Mouse (Mus musculus): Measurements from ENCODE around the gene Ckmt2. TPM values are rescaled to one million over a fixed set of nuclear protein-coding genes. Genes with fewer than 3 reads are reported as not detected.

Gene Ckmt2
- polyA plus RNA-seq, 1 experiment from 2014 or later: not detected

- no peak for ATAC-seq (replicated peaks)
- no peak overlapping the region for H3K9ac ChIP-seq
- no peaks in the 10 kb centered on the region for H3K9me3 ChIP-seq
- no peak overlapping the region for H3K4me2 ChIP-seq
- H3K27ac ChIP-seq: no peak overlapping the region
- H3K27me3 ChIP-seq (replicated peaks): no peaks in the 10 kb centered on the region
- H3K4me3 ChIP-seq: no peak overlapping the region
- H3K36me3 ChIP-seq (replicated peaks): no peaks in the 10 kb centered on the region
- 77% methylated on average over 8 of the region's 8 CpGs for WGBS
- no peaks in the 10 kb centered on the region for H3K4me1 ChIP-seq
Observed at GRCm38 (mm10) chr13:91857427-91857826, 19.3 kb downstream of the Ckmt2 start.

GRCm38 (mm10) chr13:91854412-91854811 is 22.3 kb downstream of the Ckmt2 start:
- Histone ChIP-seq H3K27ac (no peak overlapping the region), H3K9me3 (no peaks in the 10 kb centered on the region), H3K27me3 (replicated peaks) (no peaks in the 10 kb centered on the region), H3K4me2 (no peak overlapping the region), H3K9ac (no peak overlapping the region), H3K4me3 (no peak overlapping the region), H3K36me3 (replicated peaks) (no peaks in the 10 kb centered on the region), H3K4me1 (no peaks in the 10 kb centered on the region)
- WGBS: 86% methylated on average over 3 of the region's 3 CpGs
- ATAC-seq (replicated peaks): no peak

DNA sequence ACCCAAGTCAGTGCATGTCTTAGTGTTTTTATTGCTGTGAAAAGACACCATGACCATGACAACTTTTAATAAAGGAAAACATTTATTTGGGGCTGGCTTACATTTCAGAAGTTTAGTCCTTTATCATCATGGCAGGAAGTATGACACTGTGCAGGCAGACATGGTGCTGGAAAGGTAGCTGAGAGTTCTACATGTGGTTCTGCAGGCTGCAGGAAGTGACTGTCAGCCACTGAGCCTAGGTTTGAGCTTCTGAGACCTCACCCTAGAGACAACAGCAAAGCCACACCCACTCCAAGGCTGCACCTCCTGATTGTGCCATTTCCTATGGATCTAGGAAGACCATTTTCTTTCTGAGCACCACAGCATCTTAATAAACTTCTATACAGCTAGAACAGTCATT is 48.8 kb downstream of the Ckmt2 start:
- Histone ChIP-seq H3K27ac (no peak overlapping the region), H3K9me3 (no peaks in the 10 kb centered on the region), H3K27me3 (replicated peaks) (no peaks in the 10 kb centered on the region), H3K9ac (no peak overlapping the region), H3K4me1 (no peaks in the 10 kb centered on the region), H3K4me3 (no peak overlapping the region), H3K4me2 (no peak overlapping the region), H3K36me3 (replicated peaks) (no peaks in the 10 kb centered on the region)
- ATAC-seq (replicated peaks): no peak

DNA sequence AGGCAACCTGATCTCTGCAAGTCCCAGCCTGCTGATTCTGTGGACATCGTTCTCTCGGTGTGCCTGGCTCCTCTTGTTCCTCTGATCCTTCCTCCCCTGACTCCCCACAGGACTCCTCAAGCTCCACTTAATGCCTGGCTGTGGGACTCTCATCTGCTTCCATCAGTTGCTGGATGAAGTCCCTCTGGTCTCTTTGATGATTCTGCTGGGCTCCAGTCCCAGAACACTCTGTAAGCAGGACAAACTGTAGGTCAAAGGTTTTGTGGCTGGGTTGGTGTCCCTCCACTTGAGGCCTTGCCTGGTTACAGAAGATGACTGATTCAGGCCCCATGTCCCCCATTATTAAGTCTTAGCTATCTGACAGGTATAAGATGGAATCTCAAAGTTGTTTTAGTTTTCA is 50.6 kb downstream of the Ckmt2 start:
- Histone ChIP-seq H3K36me3 (replicated peaks) (no peaks in the 10 kb centered on the region), H3K9me3 (no peaks in the 10 kb centered on the region), H3K9ac (no peak overlapping the region), H3K4me3 (no peak overlapping the region), H3K4me2 (no peak overlapping the region), H3K27ac (no peak overlapping the region), H3K27me3 (replicated peaks) (no peaks in the 10 kb centered on the region), H3K4me1 (no peaks in the 10 kb centered on the region)
- WGBS: 91% methylated on average over 2 of the region's 2 CpGs
- ATAC-seq (replicated peaks): no peak

GRCm38 (mm10) chr13:91824845-91825550 is 51.7 kb downstream of the Ckmt2 start:
- ATAC-seq (replicated peaks): no peak
- Histone ChIP-seq H3K9me3 (no peaks in the 10 kb centered on the region), H3K4me3 (no peak overlapping the region), H3K9ac (no peak overlapping the region), H3K27ac (no peak overlapping the region), H3K4me2 (no peak overlapping the region), H3K27me3 (replicated peaks) (no peaks in the 10 kb centered on the region), H3K4me1 (no peaks in the 10 kb centered on the region), H3K36me3 (replicated peaks) (no peaks in the 10 kb centered on the region)
- WGBS: 78% methylated on average over 4 of the region's 4 CpGs

GRCm38 (mm10) chr13:91823735-91824134 is 53.0 kb downstream of the Ckmt2 start:
- Histone ChIP-seq H3K4me3 (no peak overlapping the region), H3K27ac (no peak overlapping the region), H3K36me3 (replicated peaks) (no peaks in the 10 kb centered on the region), H3K27me3 (replicated peaks) (no peaks in the 10 kb centered on the region), H3K9ac (no peak overlapping the region), H3K9me3 (no peaks in the 10 kb centered on the region), H3K4me1 (no peaks in the 10 kb centered on the region), H3K4me2 (no peak overlapping the region)
- ATAC-seq (replicated peaks): no peak
- 78% methylated on average over 6 of the region's 6 CpGs for WGBS

GRCm38 (mm10) chr13:91814670-91815069 is 62.0 kb downstream of the Ckmt2 start:
- Histone ChIP-seq H3K27ac (no peak overlapping the region), H3K27me3 (replicated peaks) (no peaks in the 10 kb centered on the region), H3K4me2 (no peak overlapping the region), H3K4me3 (no peak overlapping the region), H3K36me3 (replicated peaks) (no peaks in the 10 kb centered on the region), H3K4me1 (no peaks in the 10 kb centered on the region; the same call in 1 of the 2 replicates), H3K9me3 (0 out of 2 replicates have a peak, but pooled peaks cover 4% of the 10 kb centered on the region), H3K9ac (no peak overlapping the region)
- no peak for ATAC-seq (replicated peaks)
- WGBS: 93% methylated on average over 5 of the region's 5 CpGs

GRCm38 (mm10) chr13:91809476-91809875 is 67.2 kb downstream of the Ckmt2 start:
- no peak overlapping the region for H3K4me3 ChIP-seq
- H3K27ac ChIP-seq: no peak overlapping the region
- 0 out of 2 replicates have a peak, but pooled peaks cover 1% of the 10 kb centered on the region for H3K9me3 ChIP-seq
- ATAC-seq (replicated peaks): no peak
- H3K9ac ChIP-seq: no peak overlapping the region
- WGBS: 51% methylated on average over 2 of the region's 2 CpGs
- H3K36me3 ChIP-seq (replicated peaks): peaks cover 11% of the 10 kb centered on the region
- no peaks in the 10 kb centered on the region for H3K27me3 ChIP-seq (replicated peaks)
- peaks cover 11% of the 10 kb centered on the region for H3K4me1 ChIP-seq
- H3K4me2 ChIP-seq: no peak overlapping the region

DNA sequence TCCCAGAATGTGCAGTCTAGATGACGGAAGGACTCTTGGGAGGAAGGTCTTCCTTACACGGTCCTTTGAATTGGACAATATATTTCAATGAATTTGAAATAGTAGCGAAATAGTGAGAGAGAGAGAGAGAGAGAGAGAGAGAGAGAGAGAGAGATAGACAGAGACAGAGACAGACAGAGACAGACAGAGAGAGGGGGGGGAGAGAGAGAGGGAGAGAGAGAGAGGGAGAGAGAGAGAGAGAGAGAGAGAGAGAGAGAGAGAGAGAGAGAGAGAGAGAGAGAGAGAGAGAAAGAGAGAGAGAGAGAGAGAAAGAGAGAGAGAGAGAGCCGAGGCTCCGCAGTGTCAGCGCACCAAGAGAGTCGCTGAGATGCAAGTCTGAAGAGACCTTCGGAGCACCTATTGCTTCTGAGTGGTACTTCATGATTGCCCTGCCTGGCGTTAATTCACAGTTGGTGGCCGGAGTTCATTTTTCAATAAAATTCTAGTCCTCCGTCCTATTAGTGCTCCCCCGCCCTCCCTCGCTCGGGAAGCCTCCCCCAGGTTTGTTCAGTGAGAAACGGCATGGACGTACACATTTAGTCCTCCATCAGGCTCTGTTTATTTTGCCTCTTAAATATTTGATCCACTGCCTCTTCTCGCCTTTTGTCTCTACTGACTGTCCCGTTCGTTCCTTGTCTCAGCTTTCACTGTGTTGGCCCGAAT is 68.7 kb downstream of the Ckmt2 start:
- 0 out of 2 replicates have a peak, but pooled peaks have one; percentile 24 for ATAC-seq (replicated peaks)
- Histone ChIP-seq H3K4me3 (peak overlapping the region; percentile 82), H3K9ac (peak overlapping the region; percentile 99), H3K27ac (peak overlapping the region; percentile 96), H3K4me2 (peak overlapping the region; percentile 62), H3K27me3 (replicated peaks) (no peaks in the 10 kb centered on the region), H3K4me1 (peaks cover 11% of the 10 kb centered on the region), H3K36me3 (replicated peaks) (peaks cover 14% of the 10 kb centered on the region), H3K9me3 (no peaks in the 10 kb centered on the region)
- 31% methylated on average over 20 of the region's 20 CpGs for WGBS

DNA sequence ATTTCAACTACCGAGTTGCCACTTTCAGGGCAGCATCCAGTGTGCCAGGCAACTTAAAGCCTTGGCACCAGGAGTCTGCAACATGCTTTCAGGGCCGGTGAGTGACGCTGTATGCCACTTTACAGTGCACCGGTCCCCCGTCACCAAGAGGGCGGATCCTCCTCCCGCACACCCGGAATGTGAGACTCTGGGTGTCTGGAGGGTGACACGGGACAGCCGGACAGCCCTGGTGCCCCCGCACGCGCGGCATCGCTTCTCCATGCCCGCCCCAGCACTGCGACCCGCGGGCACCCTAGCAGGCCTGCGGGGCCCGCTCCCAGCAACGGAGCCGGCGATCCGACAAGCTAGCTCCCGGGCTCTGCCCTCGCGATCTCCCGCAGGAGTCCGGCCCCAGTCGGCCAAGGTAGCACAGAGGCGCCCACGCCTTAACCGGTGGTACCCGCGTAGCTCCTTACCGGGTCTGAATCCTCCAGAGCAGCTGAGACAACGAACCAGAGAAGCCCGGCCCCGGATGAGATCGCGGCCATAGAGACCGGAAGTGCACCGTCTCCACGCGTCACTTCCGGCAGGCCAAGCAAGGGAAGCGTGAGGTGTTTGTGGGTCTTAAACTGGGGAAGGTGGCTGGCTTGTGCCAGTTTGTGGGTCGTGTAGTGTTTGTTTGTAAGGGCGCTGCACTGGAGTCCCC is 69.4 kb downstream of the Ckmt2 start, which contains the start of gene Zcchc9:
Zcchc9 (minus strand) TSS at position 551 of the 685 bp plus-strand sequence.
- under 1% methylated on average over 48 of the region's 50 CpGs for WGBS

More for the DNA sequence above, 69.4 kb downstream of the Ckmt2 start, which contains the start of gene Zcchc9:
- peaks cover 14% of the 10 kb centered on the region for H3K36me3 ChIP-seq (replicated peaks)
- ATAC-seq (replicated peaks): peak; percentile 100
- peak within 1 kb of the TSS; percentile 96 for H3K27ac ChIP-seq
- H3K9ac ChIP-seq: peak within 1 kb of the TSS; percentile 99
- H3K4me2 ChIP-seq: peak within 1 kb of the TSS; percentile 62
- H3K4me1 ChIP-seq: peaks cover 11% of the 10 kb centered on the region
- H3K9me3 ChIP-seq: no peaks in the 10 kb centered on the region
- H3K27me3 ChIP-seq (replicated peaks): no peaks in the 10 kb centered on the region
- H3K4me3 ChIP-seq: peak within 1 kb of the TSS; percentile 82
